Mouse (Mus musculus): ENCODE data around the gene Alox12.

The Alox12 gene

GRCm38 (mm10) chr11:70221603-70222500, 33.3 kb downstream of the Alox12 start:
- in situ Hi-C loops (cut with MboI; ENCODE audit: low sequenced_read_pairs), result no loop called here

GRCm38 (mm10) chr11:70220731-70221602, 34.2 kb downstream of the Alox12 start, which contains the start of gene Slc16a13:
TSS of gene Slc16a13 (minus strand) at chr11:70221064.
- in situ Hi-C loops (cut with MboI; ENCODE audit: low sequenced_read_pairs), result no loop called here

GRCm38 (mm10) chr11:70220323-70220722, 34.8 kb downstream of the Alox12 start:
- in situ Hi-C loops (cut with MboI; ENCODE audit: low sequenced_read_pairs), result no loop called here

GRCm38 (mm10) chr11:70219873-70220272, 35.3 kb downstream of the Alox12 start:
- in situ Hi-C loops (cut with MboI; ENCODE audit: low sequenced_read_pairs), result no loop called here

GRCm38 (mm10) chr11:70218741-70219470, 36.2 kb downstream of the Alox12 start:
- in situ Hi-C loops (cut with MboI; ENCODE audit: low sequenced_read_pairs), result no loop called here

- in situ Hi-C loops (cut with MboI; ENCODE audit: low sequenced_read_pairs), result no loop called here
Measured at GRCm38 (mm10) chr11:70218039-70218438, 37.1 kb downstream of the Alox12 start.

GRCm38 (mm10) chr11:70216103-70216502, 39.0 kb downstream of the Alox12 start:
- in situ Hi-C loops (cut with MboI; ENCODE audit: low sequenced_read_pairs), result no loop called here

- in situ Hi-C loops (cut with MboI; ENCODE audit: low sequenced_read_pairs), result no loop called here
Measured at GRCm38 (mm10) chr11:70215301-70215700, 39.9 kb downstream of the Alox12 start.

- in situ Hi-C loops (cut with MboI; ENCODE audit: low sequenced_read_pairs), result no loop called here
Measured at GRCm38 (mm10) chr11:70214856-70215209, 40.3 kb downstream of the Alox12 start.

GRCm38 (mm10) chr11:70214191-70214855, 40.8 kb downstream of the Alox12 start:
- in situ Hi-C loops (cut with MboI; ENCODE audit: low sequenced_read_pairs), result no loop called here

GRCm38 (mm10) chr11:70213736-70214135, 41.4 kb downstream of the Alox12 start:
- in situ Hi-C loops (cut with MboI; ENCODE audit: low sequenced_read_pairs), result no loop called here

GRCm38 (mm10) chr11:70212896-70213295, 42.3 kb downstream of the Alox12 start:
- in situ Hi-C loops (cut with MboI; ENCODE audit: low sequenced_read_pairs), result no loop called here

- in situ Hi-C loops (cut with MboI; ENCODE audit: low sequenced_read_pairs), result no loop called here
Measured at GRCm38 (mm10) chr11:70212423-70212822, 42.7 kb downstream of the Alox12 start, which contains the start of gene Slc16a11. TSS of gene Slc16a11 (plus strand) at chr11:70212752.

- in situ Hi-C loops (cut with MboI; ENCODE audit: low sequenced_read_pairs), result no loop called here
Measured at GRCm38 (mm10) chr11:70211972-70212371, 43.2 kb downstream of the Alox12 start.

GRCm38 (mm10) chr11:70210681-70211080, 44.5 kb downstream of the Alox12 start:
- in situ Hi-C loops (cut with MboI; ENCODE audit: low sequenced_read_pairs), result no loop called here

GRCm38 (mm10) chr11:70208778-70209388, 46.3 kb downstream of the Alox12 start:
- in situ Hi-C loops (cut with MboI; ENCODE audit: low sequenced_read_pairs), result no loop called here

- in situ Hi-C loops (cut with MboI; ENCODE audit: low sequenced_read_pairs), result no loop called here
Measured at GRCm38 (mm10) chr11:70207283-70207682, 47.9 kb downstream of the Alox12 start.

GRCm38 (mm10) chr11:70206801-70207200, 48.4 kb downstream of the Alox12 start:
- in situ Hi-C loops (cut with MboI; ENCODE audit: low sequenced_read_pairs), result no loop called here

GRCm38 (mm10) chr11:70201691-70202090, 53.5 kb downstream of the Alox12 start:
- in situ Hi-C loops (cut with MboI; ENCODE audit: low sequenced_read_pairs), result no loop called here

- in situ Hi-C loops (cut with MboI; ENCODE audit: low sequenced_read_pairs), result no loop called here
Measured at GRCm38 (mm10) chr11:70200036-70200608, 55.0 kb downstream of the Alox12 start.

Data from CH12F3 (cell line).